Mouse (Mus musculus) neural tube, embryonic 10.5 days (tissue): ENCODE results near the gene Col6a1.

ENCODE experiments used
- DNase-seq: peaks from one replicate; pipeline ENCODE4 v3.0.0-alpha.2; 2017; ENCODE audit warnings: low spot score; ENCODE audit errors: extremely low spot score

Gene Col6a1

GRCm38 (mm10) chr10:76680758-76681650 is 45.0 kb downstream of the Col6a1 start:
- DNase-seq, result no peak

DNA sequence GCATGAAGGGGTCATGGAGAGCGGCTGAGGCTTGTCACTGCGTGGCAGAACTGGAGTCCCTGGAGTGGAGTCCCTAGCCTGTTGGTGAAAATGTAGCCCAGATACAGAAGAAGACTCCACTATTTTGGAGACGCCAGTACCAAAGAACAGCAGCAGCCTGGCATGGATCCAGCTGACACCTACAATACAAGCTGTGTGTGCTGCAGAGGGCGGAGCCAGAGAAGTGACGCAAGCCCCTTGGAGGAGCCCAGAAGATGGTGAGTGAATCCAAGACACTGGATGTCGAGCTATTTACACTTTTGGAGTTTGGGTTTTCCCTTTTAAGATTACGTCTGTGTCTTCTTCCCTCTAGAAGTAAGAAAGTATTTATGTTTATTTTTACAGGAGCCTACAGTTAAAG is 47.8 kb downstream of the Col6a1 start:
- no peak for DNase-seq

- DNase-seq, result no peak
Observed at GRCm38 (mm10) chr10:76675268-76675667, 50.7 kb downstream of the Col6a1 start.

GRCm38 (mm10) chr10:76674581-76674980 is 51.4 kb downstream of the Col6a1 start:
- DNase-seq, result no peak

DNA sequence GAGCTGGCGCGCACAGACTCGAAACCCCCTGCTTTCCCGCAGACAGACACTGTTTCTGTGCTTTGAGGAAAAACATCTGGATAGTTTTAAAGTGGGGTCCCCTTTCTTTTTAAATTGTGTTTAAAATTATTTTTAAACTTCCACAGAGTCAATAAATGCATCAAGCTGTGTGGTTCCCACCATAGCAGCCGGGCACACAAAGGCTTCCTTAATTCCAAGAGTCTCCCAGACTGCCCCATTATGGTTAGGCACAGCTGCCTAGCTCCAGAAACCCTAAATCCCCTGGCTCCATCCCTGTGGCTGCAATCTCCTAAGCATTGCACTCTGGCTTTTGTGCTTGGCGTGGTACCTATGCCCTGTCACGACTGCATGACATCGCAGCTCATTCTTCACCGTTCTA is 54.0 kb downstream of the Col6a1 start:
- no peak for DNase-seq

DNA sequence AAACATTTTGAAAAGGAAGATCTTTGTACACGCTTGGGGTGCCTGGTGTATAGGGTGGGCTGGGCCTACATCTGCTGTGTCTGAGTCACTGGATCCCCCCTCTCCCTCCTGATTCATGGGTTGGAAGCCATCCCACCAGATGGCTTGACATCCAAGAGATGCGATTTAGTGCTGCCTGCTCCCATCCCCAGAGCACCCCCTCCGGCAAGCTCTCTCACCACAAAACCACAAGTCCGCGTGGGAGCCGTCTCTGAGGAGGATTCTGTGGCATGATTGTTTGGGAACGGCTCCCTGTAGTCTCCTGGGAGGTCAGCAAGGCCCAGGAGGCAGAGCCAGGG is 57.1 kb downstream of the Col6a1 start:
- DNase-seq, result no peak

GRCm38 (mm10) chr10:76668261-76668946 is 57.6 kb downstream of the Col6a1 start:
- DNase-seq, result no peak

GRCm38 (mm10) chr10:76667197-76667805 is 58.7 kb downstream of the Col6a1 start:
- DNase-seq, result no peak

DNA sequence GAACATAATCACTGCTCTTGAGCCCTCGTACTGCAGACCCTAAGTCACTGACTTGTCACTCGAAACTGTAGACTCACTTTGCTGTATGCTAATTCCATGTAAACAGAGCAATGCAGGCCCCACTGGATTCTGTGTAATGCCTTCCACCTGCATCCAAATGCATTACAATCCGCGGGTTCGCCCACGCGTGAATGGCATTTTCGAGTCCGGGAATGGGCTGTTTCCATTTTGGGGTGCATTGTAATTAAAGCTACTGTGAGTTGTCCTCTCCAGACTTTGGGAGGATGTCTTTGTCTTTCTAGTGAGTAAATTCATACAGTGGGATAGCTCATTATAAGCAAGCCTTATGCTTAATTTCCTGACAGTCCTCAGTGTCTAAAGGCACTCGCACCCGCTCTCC is 60.4 kb downstream of the Col6a1 start:
- DNase-seq, result no peak

DNA sequence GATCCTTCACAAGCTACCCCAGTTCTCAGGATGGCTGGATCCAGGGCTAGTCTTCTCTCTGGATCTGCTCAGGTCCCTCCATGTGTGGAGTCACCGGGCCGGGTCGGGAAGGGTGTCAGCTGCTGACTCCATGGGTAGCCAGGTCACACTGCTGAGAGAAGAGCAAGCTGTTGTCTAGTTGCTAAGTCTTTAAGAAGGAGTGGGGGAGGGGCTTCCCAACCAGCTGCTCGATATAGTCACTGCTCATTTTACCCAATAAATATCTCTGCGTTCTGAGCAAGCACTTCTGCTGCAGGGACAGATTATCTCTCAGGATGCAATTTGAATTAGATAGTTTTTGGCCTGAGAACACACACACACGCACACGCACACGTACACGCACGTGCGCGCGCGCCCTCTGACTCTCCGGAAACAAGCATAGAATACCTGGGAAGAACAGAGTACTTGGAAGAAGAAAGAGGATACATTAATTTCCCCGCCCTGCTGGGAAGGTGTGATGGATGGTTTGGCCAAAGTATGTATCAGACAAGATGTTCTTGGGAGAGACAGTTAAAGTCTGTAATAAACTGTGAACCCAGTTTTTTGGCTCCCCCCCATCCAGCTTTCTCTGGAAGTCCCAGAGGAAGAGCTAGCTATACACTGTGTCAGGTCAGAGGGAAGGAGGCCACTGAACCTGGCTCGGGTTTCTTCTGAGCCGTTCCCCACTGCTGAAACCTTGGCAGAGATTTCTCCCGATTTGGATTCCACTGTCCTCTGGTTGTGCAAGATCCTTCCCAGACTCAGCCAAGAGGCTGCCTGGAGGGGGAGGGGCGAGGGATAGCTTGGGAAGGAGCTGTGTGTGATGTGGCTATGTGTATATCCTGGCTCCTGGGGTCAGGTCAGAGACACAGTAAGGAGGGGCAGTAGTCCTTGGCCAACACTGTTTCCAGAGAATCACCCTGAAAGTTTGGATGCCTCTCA is 61.5 kb downstream of the Col6a1 start:
- no peak for DNase-seq
